Mouse (Mus musculus) small intestine, adult 2 months (tissue): ENCODE results near the gene Cnnm2.

ENCODE experiments used
- CTCF ChIP-seq: fragments of 200-500 bp; IDR thresholded peaks from 2 replicates; pipeline ENCODE4 v1.5.1; 2012; ENCODE audit warnings: low read depth, mild to moderate bottlenecking, control low read depth, inconsistent platforms, low read length, moderate library complexity, mixed read lengths; ENCODE audit not compliant: insufficient replicate concordance, insufficient read length; ENCODE audit errors: extremely low read depth
- POLR2A ChIP-seq: fragments of 200-500 bp; IDR thresholded peaks from 2 replicates; pipeline ENCODE4 v1.6.1; 2012; ENCODE audit warnings: low read depth, mild to moderate bottlenecking, control low read depth, inconsistent platforms, low read length, moderate library complexity

DNA sequence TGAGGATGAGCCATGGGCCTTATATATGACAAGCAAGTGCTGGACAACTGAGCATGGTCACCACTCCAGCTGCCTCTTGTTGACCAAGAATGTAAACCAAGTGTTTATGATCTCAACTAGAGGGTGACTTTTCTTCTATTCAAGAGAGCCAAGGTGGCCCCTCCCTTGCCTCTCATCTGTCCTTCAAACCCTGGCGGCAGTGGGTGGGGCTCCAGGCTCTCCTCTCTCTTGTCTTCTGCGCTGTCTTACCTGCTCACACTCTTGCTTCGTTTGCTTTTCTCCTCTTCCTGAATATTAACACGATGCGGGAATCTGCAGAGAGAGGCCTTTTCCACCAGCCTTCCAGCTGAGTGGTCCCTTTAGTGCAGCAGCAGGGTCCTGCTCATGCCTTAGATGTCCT, 22.6 kb downstream of the Cnnm2 start:
- TF ChIP-seq POLR2A (no peak), CTCF (no peak)
